Mouse (Mus musculus): ENCODE measurements around the gene Fam76b. TPM values are rescaled to one million over a fixed set of nuclear protein-coding genes. Genes with fewer than 3 reads are reported as not detected.

Fam76b gene
- polyA plus RNA-seq, 1 experiment from 2014 or later: 19.8 TPM

- 83% methylated on average over 7 of the region's 7 CpGs for WGBS
- H3K4me1 ChIP-seq (replicated peaks): no peaks in the 10 kb centered on the region
- H3K4me3 ChIP-seq: no peak overlapping the region
- peaks cover 9% of the 10 kb centered on the region; the same call in 1 of the 2 replicates for H3K27me3 ChIP-seq (replicated peaks)
- no peaks in the 10 kb centered on the region for H3K36me3 ChIP-seq
- no peak for ATAC-seq (ENCODE audit: insufficient number of reproducible peaks, low FRiP score)
- H3K9ac ChIP-seq: no peak overlapping the region
- H3K9me3 ChIP-seq (replicated peaks): no peaks in the 10 kb centered on the region
- no peak overlapping the region for H3K27ac ChIP-seq (ENCODE audit: poor library complexity, severe bottlenecking)
- H3K4me2 ChIP-seq: no peak overlapping the region
Observed at GRCm38 (mm10) chr9:13871631-13872030, 44.1 kb downstream of the Fam76b start.

- WGBS: 49% methylated on average over 2 of the region's 2 CpGs
- Histone ChIP-seq H3K9ac (no peak overlapping the region), H3K4me1 (replicated peaks) (no peaks in the 10 kb centered on the region), H3K4me3 (no peak overlapping the region), H3K4me2 (no peak overlapping the region), H3K27me3 (replicated peaks) (peaks cover 16% of the 10 kb centered on the region), H3K9me3 (replicated peaks) (no peaks in the 10 kb centered on the region), H3K27ac (ENCODE audit: poor library complexity, severe bottlenecking) (no peak overlapping the region), H3K36me3 (no peaks in the 10 kb centered on the region)
- no peak for ATAC-seq (ENCODE audit: insufficient number of reproducible peaks, low FRiP score)
Observed at GRCm38 (mm10) chr9:13874359-13874758, 46.8 kb downstream of the Fam76b start.

- H3K4me1 ChIP-seq (replicated peaks): no peaks in the 10 kb centered on the region
- ATAC-seq (ENCODE audit: insufficient number of reproducible peaks, low FRiP score): no peak
- peaks cover 16% of the 10 kb centered on the region for H3K27me3 ChIP-seq (replicated peaks)
- no peaks in the 10 kb centered on the region for H3K9me3 ChIP-seq (replicated peaks)
- H3K9ac ChIP-seq: no peak overlapping the region
- H3K36me3 ChIP-seq: no peaks in the 10 kb centered on the region
- WGBS: 41% methylated on average over 2 of the region's 2 CpGs
- no peak overlapping the region for H3K4me2 ChIP-seq
- no peak overlapping the region for H3K4me3 ChIP-seq
- no peak overlapping the region for H3K27ac ChIP-seq (ENCODE audit: poor library complexity, severe bottlenecking)
Observed at GRCm38 (mm10) chr9:13875340-13875739, 47.8 kb downstream of the Fam76b start.

- no peak overlapping the region for H3K9ac ChIP-seq
- H3K27me3 ChIP-seq (replicated peaks): peaks cover 10% of the 10 kb centered on the region
- no peaks in the 10 kb centered on the region for H3K36me3 ChIP-seq
- no peak for ATAC-seq (ENCODE audit: insufficient number of reproducible peaks, low FRiP score)
- WGBS: 36% methylated on average over 1 of the region's 1 CpGs
- no peak overlapping the region for H3K4me2 ChIP-seq
- H3K27ac ChIP-seq (ENCODE audit: poor library complexity, severe bottlenecking): no peak overlapping the region
- no peaks in the 10 kb centered on the region for H3K9me3 ChIP-seq (replicated peaks)
- no peak overlapping the region for H3K4me3 ChIP-seq
- H3K4me1 ChIP-seq (replicated peaks): peaks cover 6% of the 10 kb centered on the region; the same call in 1 of the 2 replicates
Observed at GRCm38 (mm10) chr9:13880761-13881160, 53.2 kb downstream of the Fam76b start.

GRCm38 (mm10) chr9:13882478-13882877 is 55.0 kb downstream of the Fam76b start:
- H3K27ac ChIP-seq (ENCODE audit: poor library complexity, severe bottlenecking): no peak overlapping the region
- no peak overlapping the region for H3K4me3 ChIP-seq
- WGBS: 9% methylated on average over 2 of the region's 2 CpGs
- ATAC-seq (ENCODE audit: insufficient number of reproducible peaks, low FRiP score): no peak
- H3K4me1 ChIP-seq (replicated peaks): peaks cover 6% of the 10 kb centered on the region; the same call in 1 of the 2 replicates
- H3K4me2 ChIP-seq: no peak overlapping the region
- H3K9ac ChIP-seq: no peak overlapping the region
- no peaks in the 10 kb centered on the region for H3K9me3 ChIP-seq (replicated peaks)
- no peaks in the 10 kb centered on the region for H3K36me3 ChIP-seq
- H3K27me3 ChIP-seq (replicated peaks): peaks cover 4% of the 10 kb centered on the region

- H3K27me3 ChIP-seq (replicated peaks): peaks cover 18% of the 10 kb centered on the region
- H3K9ac ChIP-seq: no peak overlapping the region
- peaks cover 3% of the 10 kb centered on the region for H3K9me3 ChIP-seq (replicated peaks)
- H3K4me3 ChIP-seq: no peak overlapping the region
- no peaks in the 10 kb centered on the region for H3K36me3 ChIP-seq
- no peak overlapping the region for H3K4me2 ChIP-seq
- 68% methylated on average over 5 of the region's 5 CpGs for WGBS
- H3K4me1 ChIP-seq (replicated peaks): no peaks in the 10 kb centered on the region
- H3K27ac ChIP-seq (ENCODE audit: poor library complexity, severe bottlenecking): no peak overlapping the region
- ATAC-seq (ENCODE audit: insufficient number of reproducible peaks, low FRiP score): no peak
Observed at GRCm38 (mm10) chr9:13888981-13889380, 61.5 kb downstream of the Fam76b start.

GRCm38 (mm10) chr9:13889657-13890056 is 62.1 kb downstream of the Fam76b start:
- Histone ChIP-seq H3K9ac (no peak overlapping the region), H3K4me2 (no peak overlapping the region), H3K27me3 (replicated peaks) (peaks cover 18% of the 10 kb centered on the region), H3K4me1 (replicated peaks) (no peaks in the 10 kb centered on the region), H3K4me3 (no peak overlapping the region), H3K9me3 (replicated peaks) (peaks cover 3% of the 10 kb centered on the region), H3K27ac (ENCODE audit: poor library complexity, severe bottlenecking) (no peak overlapping the region), H3K36me3 (no peaks in the 10 kb centered on the region)
- peak; percentile 72; the same call in 1 of the 2 replicates for ATAC-seq (ENCODE audit: insufficient number of reproducible peaks, low FRiP score)
- WGBS: 8% methylated on average over 9 of the region's 9 CpGs

- H3K4me2 ChIP-seq: no peak overlapping the region
- H3K27ac ChIP-seq (ENCODE audit: poor library complexity, severe bottlenecking): no peak overlapping the region
- no peaks in the 10 kb centered on the region for H3K4me1 ChIP-seq (replicated peaks)
- H3K36me3 ChIP-seq: no peaks in the 10 kb centered on the region
- no peak overlapping the region for H3K4me3 ChIP-seq
- H3K9ac ChIP-seq: no peak overlapping the region
- ATAC-seq (ENCODE audit: insufficient number of reproducible peaks, low FRiP score): no peak
- peaks cover 18% of the 10 kb centered on the region for H3K27me3 ChIP-seq (replicated peaks)
- H3K9me3 ChIP-seq (replicated peaks): peaks cover 3% of the 10 kb centered on the region
- 56% methylated on average over 5 of the region's 5 CpGs for WGBS
Observed at GRCm38 (mm10) chr9:13890171-13890570, 62.7 kb downstream of the Fam76b start.

- WGBS: 92% methylated on average over 6 of the region's 6 CpGs
- Histone ChIP-seq H3K9ac (no peak overlapping the region), H3K27me3 (replicated peaks) (peaks cover 18% of the 10 kb centered on the region), H3K9me3 (replicated peaks) (peaks cover 3% of the 10 kb centered on the region), H3K36me3 (no peaks in the 10 kb centered on the region), H3K27ac (ENCODE audit: poor library complexity, severe bottlenecking) (no peak overlapping the region), H3K4me1 (replicated peaks) (no peaks in the 10 kb centered on the region), H3K4me3 (no peak overlapping the region), H3K4me2 (no peak overlapping the region)
- no peak for ATAC-seq (ENCODE audit: insufficient number of reproducible peaks, low FRiP score)
Observed at GRCm38 (mm10) chr9:13891888-13892287, 64.4 kb downstream of the Fam76b start.

GRCm38 (mm10) chr9:13893044-13893443 is 65.5 kb downstream of the Fam76b start:
- Histone ChIP-seq H3K4me1 (replicated peaks) (no peaks in the 10 kb centered on the region), H3K9me3 (replicated peaks) (peaks cover 3% of the 10 kb centered on the region), H3K36me3 (no peaks in the 10 kb centered on the region), H3K27ac (ENCODE audit: poor library complexity, severe bottlenecking) (no peak overlapping the region), H3K4me2 (no peak overlapping the region), H3K9ac (no peak overlapping the region), H3K4me3 (no peak overlapping the region), H3K27me3 (replicated peaks) (peaks cover 13% of the 10 kb centered on the region)
- 71% methylated on average over 4 of the region's 4 CpGs for WGBS
- ATAC-seq (ENCODE audit: insufficient number of reproducible peaks, low FRiP score): no peak

- 35% methylated on average over 8 of the region's 8 CpGs for WGBS
- ATAC-seq (ENCODE audit: insufficient number of reproducible peaks, low FRiP score): no peak
- Histone ChIP-seq H3K4me2 (no peak overlapping the region), H3K27ac (ENCODE audit: poor library complexity, severe bottlenecking) (no peak overlapping the region), H3K9ac (no peak overlapping the region), H3K36me3 (no peaks in the 10 kb centered on the region), H3K4me1 (replicated peaks) (peaks cover 10% of the 10 kb centered on the region), H3K4me3 (no peak overlapping the region), H3K9me3 (replicated peaks) (peaks cover 3% of the 10 kb centered on the region), H3K27me3 (replicated peaks) (no peaks in the 10 kb centered on the region)
Observed at GRCm38 (mm10) chr9:13894491-13894890, 67.0 kb downstream of the Fam76b start.

- WGBS: 82% methylated on average over 7 of the region's 7 CpGs
- ATAC-seq (ENCODE audit: insufficient number of reproducible peaks, low FRiP score): no peak
- Histone ChIP-seq H3K27ac (ENCODE audit: poor library complexity, severe bottlenecking) (no peak overlapping the region), H3K36me3 (no peaks in the 10 kb centered on the region), H3K4me3 (no peak overlapping the region), H3K4me1 (replicated peaks) (peaks cover 10% of the 10 kb centered on the region), H3K9ac (no peak overlapping the region), H3K9me3 (replicated peaks) (peaks cover 3% of the 10 kb centered on the region), H3K4me2 (no peak overlapping the region), H3K27me3 (replicated peaks) (no peaks in the 10 kb centered on the region)
Observed at GRCm38 (mm10) chr9:13894936-13895335, 67.4 kb downstream of the Fam76b start.

Data from heart, embryonic 12.5 days (tissue).